Mouse (Mus musculus) liver, postnatal 0 days (tissue): ENCODE results near the gene Rhbdd2. TPM values are rescaled to one million over a fixed set of nuclear protein-coding genes. Genes with fewer than 3 reads are reported as not detected.
A peak's percentile ranks its signal among the peaks of the same experiment; 100 is the strongest.

Experiments
- ATAC-seq: fragments of 200-750 bp; cut with Nextera tagmentation; 2 replicates; pipeline ENCODE4 v1.8.0; 2017; ENCODE audit warnings: mild to moderate bottlenecking, moderate library complexity
- DNase-seq: peaks from one replicate; pipeline ENCODE4 v3.0.0-alpha.2; 2016
- H3K27ac ChIP-seq: fragments of 300-500 bp; sonication (generic); 2 replicates; pipeline ENCODE4 v1.5.1; 2014; ENCODE audit warnings: antibody characterized with exemption, moderate library complexity, mild to moderate bottlenecking, low read depth
- H3K27me3 ChIP-seq: fragments of 300-500 bp; sonication (generic); 2 replicates; pipeline ENCODE4 v1.6.1; 2014; ENCODE audit warnings: low read length, control low read depth, mixed read lengths; ENCODE audit not compliant: insufficient read depth
- H3K36me3 ChIP-seq: fragments of 300-500 bp; sonication (generic); replicated peaks from 2 replicates; pipeline ENCODE4 v1.6.1; 2014; ENCODE audit warnings: mild to moderate bottlenecking, control low read depth, low read length, moderate library complexity, mixed read lengths; ENCODE audit not compliant: insufficient read depth
- H3K4me1 ChIP-seq: fragments of 300-500 bp; sonication (generic); 2 replicates; pipeline ENCODE4 v1.6.1; 2014; ENCODE audit warnings: antibody characterized with exemption, mild to moderate bottlenecking, control low read depth; ENCODE audit not compliant: insufficient read depth
- H3K4me2 ChIP-seq: fragments of 300-500 bp; sonication (generic); 2 replicates; pipeline ENCODE4 v1.6.1; 2014; ENCODE audit warnings: low read depth, mild to moderate bottlenecking, low read length, moderate library complexity, mixed read lengths
- H3K4me3 ChIP-seq: fragments of 300-500 bp; sonication (generic); 2 replicates; pipeline ENCODE4 v1.5.1; 2014; ENCODE audit warnings: low read depth, low read length
- H3K9ac ChIP-seq: fragments of 300-500 bp; sonication (generic); replicated peaks from 2 replicates; pipeline ENCODE4 v1.6.1; 2014; ENCODE audit warnings: mild to moderate bottlenecking, moderate library complexity
- H3K9me3 ChIP-seq: fragments of 300-500 bp; sonication (generic); 2 replicates; pipeline ENCODE4 v1.6.1; 2016; ENCODE audit warnings: mild to moderate bottlenecking, control low read depth, low read length, mixed read lengths
- CTCF ChIP-seq: sonication (generic); IDR thresholded peaks from 2 replicates; pipeline ENCODE4 v1.5.1; 2016; ENCODE audit warnings: antibody characterized with exemption, low read depth
- EP300 ChIP-seq: IDR thresholded peaks from 2 replicates; pipeline ENCODE4 v1.6.1; 2016; ENCODE audit warnings: antibody characterized with exemption, low read depth, mild to moderate bottlenecking
- WGBS: fragments of 180-500 bp; shearing (Covaris S2); extraction: QIAGEN DNeasy Blood & Tissue Kit; methylation state at CpG from one replicate; pipeline ENCODE4 v1.1.7; 2014; ENCODE audit not compliant: insufficient replicate concordance; 5-methylcytosine and 5-hydroxymethylcytosine counted together
- polyA plus RNA-seq: library from polyadenylated mRNA; unstranded; fragments of >200 nt; fragmentation: Nextera tagmentation; extraction: Ambion mirVana; gene quantifications from 2 replicates; pipeline ENCODE4 v1.2.1, GENCODE M21; 2015

The Rhbdd2 gene
- polyA plus RNA-seq, 1 experiment from 2014 or later = 28.3 TPM

GRCm38 (mm10) chr5:135672980-135673379 is 40.6 kb downstream of the Rhbdd2 start:
- WGBS = 69% methylated on average over 5 of the region's 5 CpGs
- H3K27me3 ChIP-seq = no peaks in the 10 kb centered on the region
- no peak overlapping the region for H3K4me2 ChIP-seq
- H3K4me1 ChIP-seq = peaks cover 20% of the 10 kb centered on the region
- DNase-seq (no peak), ATAC-seq (no peak)
- no peaks in the 10 kb centered on the region for H3K36me3 ChIP-seq
- H3K27ac ChIP-seq = peak overlapping the region; percentile 90
- H3K4me3 ChIP-seq = no peak overlapping the region
- no peak for TF ChIP-seq CTCF
- TF ChIP-seq EP300 = no peak
- no peaks in the 10 kb centered on the region for H3K9me3 ChIP-seq
- no peak overlapping the region; the same call in 1 of the 2 replicates for H3K9ac ChIP-seq

- H3K4me1 ChIP-seq = peaks cover 20% of the 10 kb centered on the region
- H3K9me3 ChIP-seq = no peaks in the 10 kb centered on the region
- 14% methylated on average over 3 of the region's 3 CpGs for WGBS
- H3K27ac ChIP-seq = peak overlapping the region; percentile 90
- H3K4me3 ChIP-seq = no peak overlapping the region
- no peaks in the 10 kb centered on the region for H3K36me3 ChIP-seq
- ATAC-seq (peak; percentile 83), DNase-seq (peak; percentile 64)
- TF ChIP-seq EP300 = peak; percentile 42; the same call in 1 of the 2 replicates
- TF ChIP-seq CTCF = no peak
- H3K9ac ChIP-seq = no peak overlapping the region
- no peaks in the 10 kb centered on the region for H3K27me3 ChIP-seq
- peak overlapping the region; percentile 36; the same call in 1 of the 2 replicates for H3K4me2 ChIP-seq
These were observed 41.9 kb downstream of the Rhbdd2 start for GRCm38 (mm10) chr5:135674349-135674775.

GRCm38 (mm10) chr5:135674821-135675220 is 42.4 kb downstream of the Rhbdd2 start:
- WGBS = 6% methylated on average over 9 of the region's 11 CpGs
- no peaks in the 10 kb centered on the region for H3K9me3 ChIP-seq
- peaks cover 20% of the 10 kb centered on the region for H3K4me1 ChIP-seq
- H3K36me3 ChIP-seq = no peaks in the 10 kb centered on the region
- peak; percentile 85 for ATAC-seq
- peak overlapping the region; percentile 59 for H3K9ac ChIP-seq
- no peak for TF ChIP-seq CTCF
- TF ChIP-seq EP300 = peak; percentile 71
- H3K27ac ChIP-seq = peak overlapping the region; percentile 90
- no peaks in the 10 kb centered on the region for H3K27me3 ChIP-seq
- peak overlapping the region; percentile 59 for H3K4me2 ChIP-seq
- peak; percentile 80 for DNase-seq
- peak overlapping the region; percentile 24 for H3K4me3 ChIP-seq

GRCm38 (mm10) chr5:135676696-135677095 is 44.3 kb downstream of the Rhbdd2 start:
- ATAC-seq (no peak), DNase-seq (no peak)
- no peaks in the 10 kb centered on the region for H3K9me3 ChIP-seq
- H3K4me1 ChIP-seq = peaks cover 20% of the 10 kb centered on the region
- no peak overlapping the region for H3K4me3 ChIP-seq
- no peak overlapping the region for H3K4me2 ChIP-seq
- 59% methylated on average over 3 of the region's 3 CpGs for WGBS
- H3K27ac ChIP-seq = no peak overlapping the region
- no peak overlapping the region for H3K9ac ChIP-seq
- TF ChIP-seq CTCF (no peak), EP300 (no peak)
- H3K27me3 ChIP-seq = no peaks in the 10 kb centered on the region
- no peaks in the 10 kb centered on the region for H3K36me3 ChIP-seq

- DNase-seq (no peak), ATAC-seq (no peak)
- no peak overlapping the region for H3K4me2 ChIP-seq
- 36% methylated on average over 2 of the region's 2 CpGs for WGBS
- H3K9me3 ChIP-seq = no peaks in the 10 kb centered on the region
- H3K27ac ChIP-seq = no peak overlapping the region
- H3K4me1 ChIP-seq = peaks cover 20% of the 10 kb centered on the region
- H3K9ac ChIP-seq = no peak overlapping the region
- TF ChIP-seq EP300 (no peak), CTCF (no peak)
- H3K36me3 ChIP-seq = no peaks in the 10 kb centered on the region
- no peaks in the 10 kb centered on the region for H3K27me3 ChIP-seq
- no peak overlapping the region for H3K4me3 ChIP-seq
These were observed 44.8 kb downstream of the Rhbdd2 start for GRCm38 (mm10) chr5:135677251-135677650.

- H3K27ac ChIP-seq = peak overlapping the region; percentile 66
- 67% methylated on average over 6 of the region's 6 CpGs for WGBS
These were observed 46.1 kb downstream of the Rhbdd2 start for GRCm38 (mm10) chr5:135678481-135678880.

More at GRCm38 (mm10) chr5:135678481-135678880, 46.1 kb downstream of the Rhbdd2 start:
- no peak; the same call in 1 of the 2 replicates for TF ChIP-seq EP300
- peak; percentile 3; the same call in 1 of the 2 replicates for ATAC-seq
- Histone ChIP-seq H3K4me1 (peaks cover 14% of the 10 kb centered on the region), H3K4me3 (no peak overlapping the region), H3K4me2 (no peak overlapping the region), H3K9ac (no peak overlapping the region), H3K27me3 (no peaks in the 10 kb centered on the region), H3K36me3 (no peaks in the 10 kb centered on the region), H3K9me3 (no peaks in the 10 kb centered on the region)
- no peak for DNase-seq
